17 mouse cellular contexts compared by ENCODE assay signal in genomic region chr15:97612325-97612724, GRCm38 (mm10).
A peak's percentile ranks its signal among the peaks of the same experiment; 100 is the strongest.
DNase-seq lines count a peak whose midpoint lies in the region; ATAC-seq and TF ChIP-seq lines count a peak whose summit lies in the region.
"Had no signal": no experiment of that assay in that cellular context is flagged by ENCODE, and none has a peak within 500 bp of the region (broad histone marks: within the 10 kb centered on the region; RNA-seq: fewer than 3 reads in every experiment).

No protein-coding gene starts in this region.

- H3K4me2 ChIP-seq in kidney, embryonic 15.5 days: no peak overlapping the region
- H3K4me2 ChIP-seq in midbrain, postnatal 0 days (ENCODE audit: low read depth, low read length, poor library complexity, severe bottlenecking): no peak overlapping the region
- H3K4me2 ChIP-seq in midbrain, embryonic 14.5 days (ENCODE audit: low read length): no peak overlapping the region
- H3K4me2 ChIP-seq: limb, embryonic 13.5 days; midbrain, embryonic 15.5 days; neural tube, embryonic 12.5 days had no signal

- H3K36me3 ChIP-seq in kidney, adult 2 months (ENCODE audit: control insufficient read depth, insufficient read depth, low read length): no peaks in the 10 kb centered on the region
- H3K36me3 ChIP-seq in kidney, embryonic 15.5 days: no peaks in the 10 kb centered on the region
- H3K36me3 ChIP-seq in midbrain, postnatal 0 days (ENCODE audit: insufficient read depth, low read length): no peaks in the 10 kb centered on the region
- H3K36me3 ChIP-seq in midbrain, embryonic 14.5 days (ENCODE audit: control insufficient read depth, insufficient read depth, low read length): no peaks in the 10 kb centered on the region
- H3K36me3 ChIP-seq: embryonic facial prominence, embryonic 10.5 days; limb, embryonic 13.5 days; midbrain, embryonic 15.5 days; neural tube, embryonic 12.5 days had no signal

- no peak for ATAC-seq in CD4-positive, CD25-positive, alpha-beta regulatory T cell, adult 4 months
- no peak for ATAC-seq in kidney, embryonic 15.5 days (replicated peaks; ENCODE audit: low FRiP score)
- no peak for ATAC-seq in midbrain, postnatal 0 days (ENCODE audit: low FRiP score)
- no peak for ATAC-seq in midbrain, embryonic 14.5 days (ENCODE audit: low FRiP score, low TSS enrichment)
- ATAC-seq in megakaryocyte progenitor cell, adult 5-6 weeks (replicated peaks; ENCODE audit: poor library complexity): peak; percentile 37; the same call in 1 of the 2 replicates
- ATAC-seq: inflammation-experienced regulatory T-cells, adult 6 months; midbrain, embryonic 15.5 days had no signal

- no peak for TF ChIP-seq POLR2A in kidney, adult 2 months (IDR thresholded peaks at IDR 0.05; ENCODE audit: low read depth, low read length)

- no peak overlapping the region for H3K27ac ChIP-seq in kidney, adult 2 months (ENCODE audit: insufficient read depth, low read depth, low read length)
- no peak overlapping the region for H3K27ac ChIP-seq in kidney, embryonic 15.5 days
- no peak overlapping the region for H3K27ac ChIP-seq in midbrain, postnatal 0 days (ENCODE audit: low read depth, low read length)
- no peak overlapping the region for H3K27ac ChIP-seq in midbrain, embryonic 14.5 days (replicated peaks; ENCODE audit: low read depth, low read length)
- H3K27ac ChIP-seq: embryonic facial prominence, embryonic 10.5 days; limb, embryonic 13.5 days; midbrain, embryonic 15.5 days; neural tube, embryonic 12.5 days had no signal

- no peaks in the 10 kb centered on the region for H3K9me3 ChIP-seq in kidney, embryonic 15.5 days (replicated peaks)
- no peaks in the 10 kb centered on the region for H3K9me3 ChIP-seq in midbrain, postnatal 0 days (ENCODE audit: low read length)
- H3K9me3 ChIP-seq in midbrain, embryonic 14.5 days (ENCODE audit: control insufficient read depth, low read length): no peaks in the 10 kb centered on the region
- H3K9me3 ChIP-seq: embryonic facial prominence, embryonic 10.5 days; midbrain, embryonic 15.5 days; neural tube, embryonic 12.5 days had no signal

- no peaks in the 10 kb centered on the region for H3K4me1 ChIP-seq in kidney, adult 2 months (ENCODE audit: control insufficient read depth, insufficient read depth, low read length)
- H3K4me1 ChIP-seq in kidney, embryonic 15.5 days: peaks cover 5% of the 10 kb centered on the region; the same call in 1 of the 2 replicates
- H3K4me1 ChIP-seq in midbrain, postnatal 0 days (ENCODE audit: insufficient read depth, low read length): no peaks in the 10 kb centered on the region
- H3K4me1 ChIP-seq in midbrain, embryonic 14.5 days (ENCODE audit: control insufficient read depth, insufficient read depth, low read length): 0 out of 2 replicates have a peak, but pooled peaks cover 6% of the 10 kb centered on the region
- H3K4me1 ChIP-seq: limb, embryonic 13.5 days had no signal

- peak; percentile 38 for TF ChIP-seq CTCF in kidney, adult 2 months (conservative IDR thresholded peaks at IDR 0.05; ENCODE audit: insufficient read depth, insufficient read length, low read depth, low read length)
- TF ChIP-seq CTCF in midbrain, postnatal 0 days (IDR thresholded peaks at IDR 0.05): peak; percentile 49

- no peaks in the 10 kb centered on the region for H3K27me3 ChIP-seq in kidney, adult 2 months (replicated peaks; ENCODE audit: control insufficient read depth, insufficient read depth, low read length)
- H3K27me3 ChIP-seq in kidney, embryonic 15.5 days: no peaks in the 10 kb centered on the region
- H3K27me3 ChIP-seq in midbrain, postnatal 0 days (ENCODE audit: insufficient read depth, low read length): no peaks in the 10 kb centered on the region
- no peaks in the 10 kb centered on the region for H3K27me3 ChIP-seq in midbrain, embryonic 14.5 days (ENCODE audit: control insufficient read depth, insufficient read depth, low read length)
- H3K27me3 ChIP-seq: limb, embryonic 13.5 days; midbrain, embryonic 15.5 days; neural tube, embryonic 12.5 days had no signal

- 90% methylated on average over 2 of the region's 2 CpGs for WGBS in kidney, adult 2 months
- WGBS in kidney, embryonic 15.5 days: 88% methylated on average over 2 of the region's 2 CpGs
- 91% methylated on average over 2 of the region's 2 CpGs for WGBS in midbrain, postnatal 0 days
- WGBS in midbrain, embryonic 14.5 days: 91% methylated on average over 2 of the region's 2 CpGs

- H3K9ac ChIP-seq in kidney, embryonic 15.5 days: no peak overlapping the region
- no peak overlapping the region for H3K9ac ChIP-seq in midbrain, postnatal 0 days (replicated peaks; ENCODE audit: low read length, poor library complexity, severe bottlenecking)
- no peak overlapping the region for H3K9ac ChIP-seq in midbrain, embryonic 14.5 days (replicated peaks; ENCODE audit: low read length)
- H3K9ac ChIP-seq: limb, embryonic 13.5 days; midbrain, embryonic 15.5 days; neural tube, embryonic 12.5 days had no signal

- DNase-seq in CD4-positive, CD25-positive, alpha-beta regulatory T cell, adult 2 months (ENCODE audit: low read depth, low spot score): peak; percentile 56
- no peak for DNase-seq in kidney, adult 2 months
- DNase-seq in midbrain, postnatal 0 days (ENCODE audit: low spot score): no peak
- DNase-seq in midbrain, embryonic 14.5 days: no peak
- DNase-seq in cerebellum, postnatal 36 days: no peak
- DNase-seq: cerebellum, adult 8-10 months; heart, postnatal 36 days; kidney, postnatal 25 days; layer of hippocampus, postnatal 36 days had no signal

- no peak overlapping the region for H3K4me3 ChIP-seq in kidney, adult 2 months (ENCODE audit: insufficient read depth, low read depth, low read length)
- no peak overlapping the region for H3K4me3 ChIP-seq in kidney, embryonic 15.5 days (replicated peaks)
- H3K4me3 ChIP-seq in midbrain, postnatal 0 days (ENCODE audit: low read depth, low read length): no peak overlapping the region
- no peak overlapping the region for H3K4me3 ChIP-seq in midbrain, embryonic 14.5 days (replicated peaks; ENCODE audit: low read depth, low read length)
- H3K4me3 ChIP-seq: embryonic facial prominence, embryonic 10.5 days; limb, embryonic 13.5 days; midbrain, embryonic 15.5 days; neural tube, embryonic 12.5 days had no signal
